ENCODE assay signal across 19 mouse cellular contexts in genomic region chr1:190365126-190365525, GRCm38 (mm10).
DNase-seq lines count a peak whose midpoint lies in the region; ATAC-seq and TF ChIP-seq lines count a peak whose summit lies in the region.
"Had no signal": no experiment of that assay in that cellular context is flagged by ENCODE, and none has a peak within 500 bp of the region (broad histone marks: within the 10 kb centered on the region; RNA-seq: fewer than 3 reads in every experiment).

No protein-coding gene starts in this region.

- H3K36me3 ChIP-seq in heart, embryonic 11.5 days (ENCODE audit: control insufficient read depth, insufficient read depth, low read length), result no peaks in the 10 kb centered on the region
- H3K36me3 ChIP-seq in kidney, adult 2 months (ENCODE audit: control insufficient read depth, insufficient read depth, low read length), result no peaks in the 10 kb centered on the region
- H3K36me3 ChIP-seq in heart, embryonic 16.5 days (ENCODE audit: control insufficient read depth, insufficient read depth), result no peaks in the 10 kb centered on the region
- H3K36me3 ChIP-seq in hindbrain, embryonic 10.5 days, result no peaks in the 10 kb centered on the region
- H3K36me3 ChIP-seq: intestine, embryonic 15.5 days; limb, embryonic 15.5 days; midbrain, embryonic 13.5 days had no signal

- H3K4me1 ChIP-seq in heart, embryonic 11.5 days (ENCODE audit: control insufficient read depth, insufficient read depth, low read length), result no peaks in the 10 kb centered on the region
- H3K4me1 ChIP-seq in kidney, adult 2 months (ENCODE audit: control insufficient read depth, insufficient read depth, low read length), result peaks cover 10% of the 10 kb centered on the region; the same call in 1 of the 2 replicates
- H3K4me1 ChIP-seq in heart, embryonic 16.5 days (ENCODE audit: control insufficient read depth, insufficient read depth, low read length), result peaks cover 6% of the 10 kb centered on the region; the same call in 1 of the 2 replicates
- H3K4me1 ChIP-seq in hindbrain, embryonic 10.5 days (replicated peaks), result 0 out of 2 replicates have a peak, but pooled peaks cover 4% of the 10 kb centered on the region
- H3K4me1 ChIP-seq: intestine, embryonic 15.5 days; limb, embryonic 15.5 days had no signal

- no peak overlapping the region for H3K4me2 ChIP-seq in heart, embryonic 11.5 days
- peak overlapping the region; percentile 12; the same call in 1 of the 2 replicates for H3K4me2 ChIP-seq in heart, embryonic 16.5 days (ENCODE audit: low read depth, low read length)
- H3K4me2 ChIP-seq: forebrain, embryonic 13.5 days; intestine, embryonic 15.5 days; limb, embryonic 15.5 days; lung, embryonic 14.5 days; midbrain, embryonic 13.5 days had no signal

- no peak for ATAC-seq in heart, embryonic 11.5 days (replicated peaks; ENCODE audit: insufficient number of reproducible peaks, low FRiP score, low TSS enrichment)
- peak; percentile 55 for ATAC-seq in heart, embryonic 16.5 days (replicated peaks; ENCODE audit: extremely low read depth, insufficient read depth, low FRiP score)
- ATAC-seq: activated CD4-positive, CD25-positive, alpha-beta regulatory T cell, adult 4 months; forebrain, embryonic 13.5 days; hindbrain, embryonic 16.5 days; intestine, embryonic 15.5 days; midbrain, embryonic 13.5 days had no signal

- no peak overlapping the region for H3K4me3 ChIP-seq in heart, embryonic 11.5 days (ENCODE audit: low read depth, low read length)
- H3K4me3 ChIP-seq in kidney, adult 2 months (ENCODE audit: insufficient read depth, low read depth, low read length), result no peak overlapping the region
- H3K4me3 ChIP-seq in heart, embryonic 16.5 days (ENCODE audit: low read length), result no peak overlapping the region
- H3K4me3 ChIP-seq in hindbrain, embryonic 10.5 days, result no peak overlapping the region
- H3K4me3 ChIP-seq: forebrain, embryonic 13.5 days; intestine, embryonic 15.5 days; limb, embryonic 15.5 days; midbrain, embryonic 13.5 days had no signal

- intact Hi-C loops in heart, postnatal 10 days (cut with DNase I), result no loop called here

- no peaks in the 10 kb centered on the region for H3K9me3 ChIP-seq in heart, embryonic 11.5 days (replicated peaks; ENCODE audit: control insufficient read depth, low read length)
- H3K9me3 ChIP-seq in heart, embryonic 16.5 days (replicated peaks; ENCODE audit: control insufficient read depth, low read length), result no peaks in the 10 kb centered on the region
- H3K9me3 ChIP-seq in hindbrain, embryonic 10.5 days, result no peaks in the 10 kb centered on the region
- H3K9me3 ChIP-seq: forebrain, embryonic 13.5 days; intestine, embryonic 15.5 days; limb, embryonic 15.5 days; midbrain, embryonic 13.5 days had no signal

- H3K27ac ChIP-seq in heart, embryonic 11.5 days (ENCODE audit: low read depth, low read length), result no peak overlapping the region
- H3K27ac ChIP-seq in kidney, adult 2 months (ENCODE audit: insufficient read depth, low read depth, low read length), result peak overlapping the region; percentile 5; the same call in 1 of the 2 replicates
- H3K27ac ChIP-seq in heart, embryonic 16.5 days (ENCODE audit: low read length), result peak overlapping the region; percentile 69
- no peak overlapping the region for H3K27ac ChIP-seq in hindbrain, embryonic 10.5 days
- H3K27ac ChIP-seq: forebrain, embryonic 13.5 days; intestine, embryonic 15.5 days; limb, embryonic 15.5 days; liver, embryonic 14.5 days; midbrain, embryonic 13.5 days had no signal

- peak; percentile 94 for DNase-seq in heart, adult 11 months
- peak; percentile 43 for DNase-seq in kidney, adult 2 months
- DNase-seq in kidney, postnatal 25 days, result no peak
- peak; percentile 67 to 69 for DNase-seq in heart, postnatal 10 days
- no peak for DNase-seq in hindbrain, embryonic 10.5 days (ENCODE audit: low spot score)
- DNase-seq: cerebellum, adult 18-20 months; lung, embryonic 14.5 days; retina, postnatal 1 day; right cerebral cortex, postnatal 25 days; spleen, adult 18-20 months had no signal

- no peak for TF ChIP-seq CTCF in kidney, adult 2 months (conservative IDR thresholded peaks at IDR 0.05; ENCODE audit: insufficient read depth, insufficient read length, low read depth, low read length)

- no peak overlapping the region for H3K9ac ChIP-seq in heart, embryonic 11.5 days (ENCODE audit: low read depth, low read length)
- no peak overlapping the region for H3K9ac ChIP-seq in heart, embryonic 16.5 days (ENCODE audit: low read length)
- H3K9ac ChIP-seq: forebrain, embryonic 13.5 days; intestine, embryonic 15.5 days; limb, embryonic 15.5 days; liver, embryonic 14.5 days; lung, embryonic 14.5 days; midbrain, embryonic 13.5 days had no signal

- no peaks in the 10 kb centered on the region for H3K27me3 ChIP-seq in heart, embryonic 11.5 days (ENCODE audit: control insufficient read depth, insufficient read depth, low read length)
- no peaks in the 10 kb centered on the region for H3K27me3 ChIP-seq in kidney, adult 2 months (replicated peaks; ENCODE audit: control insufficient read depth, insufficient read depth, low read length)
- H3K27me3 ChIP-seq in heart, embryonic 16.5 days (ENCODE audit: control insufficient read depth, insufficient read depth, low read length), result no peaks in the 10 kb centered on the region
- H3K27me3 ChIP-seq in hindbrain, embryonic 10.5 days (ENCODE audit: insufficient read depth, poor library complexity, severe bottlenecking), result 0 out of 2 replicates have a peak, but pooled peaks cover 1% of the 10 kb centered on the region
- H3K27me3 ChIP-seq: forebrain, embryonic 13.5 days; intestine, embryonic 15.5 days had no signal

- 84% methylated on average over 11 of the region's 11 CpGs for WGBS in heart, embryonic 11.5 days (ENCODE audit: insufficient replicate concordance)
- WGBS in kidney, adult 2 months, result 61% methylated on average over 11 of the region's 11 CpGs
- WGBS in heart, embryonic 16.5 days, result 55% methylated on average over 11 of the region's 11 CpGs
- 91% methylated on average over 11 of the region's 11 CpGs for WGBS in hindbrain, embryonic 10.5 days

- no peak for TF ChIP-seq POLR2A in kidney, adult 2 months (IDR thresholded peaks at IDR 0.05; ENCODE audit: low read depth, low read length)

Comparison
In these comparisons a context has a peak if more than half of its experiments do, and no peak if none do; other contexts are left out.
1. DNase-seq: peak in heart, adult 11 months (single experiment), kidney, adult 2 months (single experiment) and heart, postnatal 10 days (2 of 2); none in kidney, postnatal 25 days (0 of 2) and hindbrain, embryonic 10.5 days (single experiment).
2. H3K27ac ChIP-seq: peak in kidney, adult 2 months (single experiment) and heart, embryonic 16.5 days (single experiment); none in heart, embryonic 11.5 days (single experiment) and hindbrain, embryonic 10.5 days (single experiment).